In genomic region chr3:122348677-122349076, GRCm38 (mm10) we compare ENCODE assay signal across 23 mouse cellular contexts. TPM values are rescaled to one million over a fixed set of nuclear protein-coding genes. Genes with fewer than 3 reads are reported as not detected.
A peak's percentile ranks its signal among the peaks of the same experiment; 100 is the strongest.
DNase-seq lines count a peak whose midpoint lies in the region; ATAC-seq and TF ChIP-seq lines count a peak whose summit lies in the region.
"Had no signal": no experiment of that assay in that cellular context is flagged by ENCODE, and none has a peak within 500 bp of the region (broad histone marks: within the 10 kb centered on the region; RNA-seq: fewer than 3 reads in every experiment).

No protein-coding gene starts in this region.

- DNase-seq in 416B (ENCODE audit: low read depth) (peak; percentile 83), Patski (ENCODE audit: low read depth, low spot score) (no peak)
- no peak for DNase-seq in spleen, adult 18-20 months
- DNase-seq in gastrocnemius, postnatal 10 days: no peak
- DNase-seq: adrenal gland, adult 8-10 months; cerebellum, adult 9-11 months; gastrocnemius, adult 2 months; heart, adult 18-20 months; heart, postnatal 36 days; kidney, adult 2 months; kidney, postnatal 25 days had no signal

- H3K36me3 ChIP-seq in intestine, embryonic 16.5 days (ENCODE audit: control insufficient read depth, insufficient read depth, low read length): no peaks in the 10 kb centered on the region
- no peaks in the 10 kb centered on the region for H3K36me3 ChIP-seq in small intestine, adult 2 months (ENCODE audit: control insufficient read depth, insufficient read depth, low read length)
- H3K36me3 ChIP-seq: embryonic facial prominence, embryonic 12.5 days; heart, embryonic 13.5 days; liver, embryonic 15.5 days; neural tube, embryonic 12.5 days; stomach, embryonic 15.5 days had no signal

- no peaks in the 10 kb centered on the region; the same call in 1 of the 2 replicates for H3K4me1 ChIP-seq in intestine, embryonic 16.5 days (ENCODE audit: control insufficient read depth, insufficient read depth, low read length)
- peaks cover 25% of the 10 kb centered on the region for H3K4me1 ChIP-seq in small intestine, adult 2 months (ENCODE audit: control insufficient read depth, insufficient read depth, insufficient read length, low read length)
- H3K4me1 ChIP-seq: embryonic facial prominence, embryonic 12.5 days; liver, embryonic 15.5 days; neural tube, embryonic 12.5 days; stomach, embryonic 15.5 days had no signal

- no peak for TF ChIP-seq CTCF in Patski (IDR thresholded peaks at IDR 0.05)
- no peak for TF ChIP-seq CTCF in small intestine, adult 2 months (IDR thresholded peaks at IDR 0.05; ENCODE audit: extremely low read depth, insufficient read length, insufficient replicate concordance, low read depth, low read length)

- no peak overlapping the region for H3K4me3 ChIP-seq in intestine, embryonic 16.5 days (ENCODE audit: low read length)
- H3K4me3 ChIP-seq in small intestine, adult 2 months (ENCODE audit: low read depth, low read length): no peak overlapping the region
- H3K4me3 ChIP-seq: embryonic facial prominence, embryonic 12.5 days; gastrocnemius, adult 2 months; heart, embryonic 13.5 days; liver, embryonic 15.5 days; neural tube, embryonic 12.5 days; stomach, embryonic 15.5 days had no signal

- ATAC-seq in Patski: peak; percentile 58
- ATAC-seq in intestine, embryonic 16.5 days: peak; percentile 88
- ATAC-seq in cerebellum, adult (ENCODE audit: insufficient number of reproducible peaks, low FRiP score, low TSS enrichment): no peak
- ATAC-seq: hindbrain, embryonic 16.5 days; lung, postnatal 0 days had no signal

- POLR2A ChIA-PET in Patski (lab: Charles Lee): no interaction called here

- H3K27ac ChIP-seq in intestine, embryonic 16.5 days (ENCODE audit: low read length): peak overlapping the region; percentile 13
- peak overlapping the region; percentile 13 for H3K27ac ChIP-seq in small intestine, adult 2 months (ENCODE audit: insufficient read depth, low read depth, low read length)
- H3K27ac ChIP-seq: embryonic facial prominence, embryonic 12.5 days; gastrocnemius, adult 2 months; heart, embryonic 13.5 days; liver, embryonic 15.5 days; neural tube, embryonic 12.5 days; stomach, embryonic 15.5 days had no signal

- H3K4me2 ChIP-seq in intestine, embryonic 16.5 days (ENCODE audit: low read depth, low read length): no peak overlapping the region
- H3K4me2 ChIP-seq: embryonic facial prominence, embryonic 12.5 days; heart, embryonic 13.5 days; liver, embryonic 15.5 days; neural tube, embryonic 12.5 days; stomach, embryonic 15.5 days had no signal

- WGBS in intestine, embryonic 16.5 days: 55% methylated on average over 5 of the region's 5 CpGs
- WGBS in small intestine, adult 2 months: 41% methylated on average over 5 of the region's 5 CpGs

- TF ChIP-seq POLR2A in small intestine, adult 2 months (IDR thresholded peaks at IDR 0.05; ENCODE audit: low read depth, low read length): no peak

- in situ Hi-C loops in Patski (cut with MboI; ENCODE audit: low pct_unique_long_range_greater_than_20kb): no loop called here

- CTCF ChIA-PET in Patski (lab: Charles Lee): no interaction called here

- H3K27me3 ChIP-seq in Patski: no peaks in the 10 kb centered on the region
- no peaks in the 10 kb centered on the region for H3K27me3 ChIP-seq in intestine, embryonic 16.5 days (replicated peaks; ENCODE audit: control insufficient read depth, insufficient read depth, low read length)
- no peaks in the 10 kb centered on the region for H3K27me3 ChIP-seq in small intestine, adult 2 months (ENCODE audit: control insufficient read depth, insufficient read depth, low read length)
- H3K27me3 ChIP-seq: CH12.LX; embryonic facial prominence, embryonic 12.5 days; liver, embryonic 15.5 days; neural tube, embryonic 12.5 days; stomach, embryonic 15.5 days had no signal

- H3K9me3 ChIP-seq in intestine, embryonic 16.5 days (ENCODE audit: control insufficient read depth, low read length): no peaks in the 10 kb centered on the region
- H3K9me3 ChIP-seq: embryonic facial prominence, embryonic 12.5 days; heart, embryonic 13.5 days; liver, embryonic 15.5 days; neural tube, embryonic 12.5 days; stomach, embryonic 15.5 days had no signal

- no peak overlapping the region for H3K9ac ChIP-seq in intestine, embryonic 16.5 days (ENCODE audit: low read depth, low read length)
- H3K9ac ChIP-seq: embryonic facial prominence, embryonic 12.5 days; heart, embryonic 13.5 days; liver, embryonic 15.5 days; neural tube, embryonic 12.5 days; stomach, embryonic 15.5 days had no signal

RNA-seq across cellular contexts. Expression of gene Bcar3, which starts 54.7 kb away (rescaled TPM):
- 24.9 TPM for polyA plus RNA-seq in Patski (2021)
- 23.7 and 27.2 TPM in 2 replicates for polyA plus RNA-seq in intestine, embryonic 16.5 days (2015; fragmentation: Nextera tagmentation; extraction: Ambion mirVana)
- polyA plus RNA-seq in small intestine, adult 2 months (2012; rRNA removed): 23.8 and 93.8 TPM in 2 replicates
- total RNA-seq in gastrocnemius, postnatal 10 days (2021): 10 to 100 TPM; 14.1 to 23.2 TPM
- total RNA-seq: MEL had no signal
